Comparison of ENCODE assay signal across 12 mouse cellular contexts in genomic region chr10:96460617-96461338, GRCm38 (mm10).
A peak's percentile ranks its signal among the peaks of the same experiment; 100 is the strongest.
DNase-seq lines count a peak whose midpoint lies in the region; ATAC-seq lines count a peak whose summit lies in the region.
"Had no signal": no experiment of that assay in that cellular context is flagged by ENCODE, and none has a peak within 500 bp of the region (broad histone marks: within the 10 kb centered on the region; RNA-seq: fewer than 3 reads in every experiment).

No protein-coding gene starts in this region.

- DNase-seq in 3T3-L1 (ENCODE audit: low read depth, low spot score) (peak; percentile 69), 416B (ENCODE audit: low read depth) (peak; percentile 25)
- no peak for DNase-seq in thymus, adult 18-20 months
- no peak for DNase-seq in layer of hippocampus, adult 9-10 months (ENCODE audit: low spot score)
- no peak for DNase-seq in B cell, adult 2 months
- DNase-seq in heart, postnatal 10 days, result no peak
- DNase-seq: cerebellum, postnatal 14 days; lung, postnatal 36 days had no signal

- H3K4me2 ChIP-seq in embryonic facial prominence, embryonic 15.5 days (replicated peaks), result peak overlapping the region; percentile 28
- peak overlapping the region; percentile 36 for H3K4me2 ChIP-seq in limb, embryonic 12.5 days
- H3K4me2 ChIP-seq: heart, embryonic 11.5 days had no signal

- no peaks in the 10 kb centered on the region for H3K27me3 ChIP-seq in embryonic facial prominence, embryonic 15.5 days
- no peaks in the 10 kb centered on the region for H3K27me3 ChIP-seq in limb, embryonic 12.5 days

- H3K4me3 ChIP-seq in embryonic facial prominence, embryonic 15.5 days (replicated peaks), result no peak overlapping the region
- H3K4me3 ChIP-seq in limb, embryonic 12.5 days (replicated peaks), result no peak overlapping the region

- intact Hi-C loops in heart, postnatal 10 days (cut with DNase I), result no loop called here

- H3K9me3 ChIP-seq in embryonic facial prominence, embryonic 15.5 days (replicated peaks), result no peaks in the 10 kb centered on the region
- no peaks in the 10 kb centered on the region for H3K9me3 ChIP-seq in limb, embryonic 12.5 days

- H3K4me1 ChIP-seq in embryonic facial prominence, embryonic 15.5 days, result peaks cover 24% of the 10 kb centered on the region
- H3K4me1 ChIP-seq in limb, embryonic 12.5 days (replicated peaks), result peaks cover 13% of the 10 kb centered on the region; the same call in 1 of the 2 replicates

- H3K9ac ChIP-seq in embryonic facial prominence, embryonic 15.5 days, result no peak overlapping the region
- H3K9ac ChIP-seq in limb, embryonic 12.5 days (replicated peaks), result 0 out of 2 replicates have a peak overlapping the region, but pooled peaks have one; percentile 12

- peak; percentile 87 for ATAC-seq in embryonic facial prominence, embryonic 15.5 days (ENCODE audit: insufficient number of reproducible peaks, low FRiP score, low TSS enrichment, low read depth)
- ATAC-seq in limb, embryonic 12.5 days (ENCODE audit: insufficient number of reproducible peaks, insufficient read depth, low FRiP score, low TSS enrichment, low read depth), result no peak; the same call in 1 of the 2 replicates
- ATAC-seq: activated CD4-positive, CD25-positive, alpha-beta regulatory T cell, adult 4 months had no signal

- H3K36me3 ChIP-seq in embryonic facial prominence, embryonic 15.5 days, result no peaks in the 10 kb centered on the region
- no peaks in the 10 kb centered on the region for H3K36me3 ChIP-seq in limb, embryonic 12.5 days

- 6% methylated on average over 10 of the region's 10 CpGs for WGBS in embryonic facial prominence, embryonic 15.5 days
- 33% methylated on average over 10 of the region's 10 CpGs for WGBS in limb, embryonic 12.5 days

- H3K27ac ChIP-seq in embryonic facial prominence, embryonic 15.5 days (replicated peaks), result peak overlapping the region; percentile 61
- H3K27ac ChIP-seq in limb, embryonic 12.5 days, result peak overlapping the region; percentile 68

Comparison
In these comparisons a context has a peak if more than half of its experiments do, and no peak if none do; other contexts are left out.
1. DNase-seq: peak in 3T3-L1 (single experiment) and 416B (single experiment); none in thymus, adult 18-20 months (0 of 2), layer of hippocampus, adult 9-10 months (single experiment), B cell, adult 2 months (0 of 2) and heart, postnatal 10 days (0 of 2).